Mouse (Mus musculus): Measurements from ENCODE around the gene Taf9b.

DNA sequence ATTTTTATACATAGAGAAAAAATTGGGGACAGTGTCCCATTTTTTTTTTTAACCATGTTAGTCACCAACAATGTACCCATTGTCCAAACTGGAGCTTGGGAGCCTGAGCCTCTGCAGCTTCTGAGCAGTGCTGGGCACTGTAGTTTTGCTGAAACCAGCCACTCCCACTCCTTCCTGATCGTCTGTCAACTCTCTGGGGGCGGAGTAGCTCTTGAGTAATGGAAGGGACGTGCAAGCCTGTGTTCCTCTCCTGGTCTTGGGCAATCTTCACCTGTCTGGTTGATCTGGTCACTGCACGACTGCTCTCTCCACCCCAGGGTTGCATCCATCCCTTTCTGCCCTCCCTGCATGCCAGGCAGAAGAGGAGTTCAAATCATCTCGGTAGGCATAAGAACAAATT is 57.0 kb downstream of the Taf9b start:
- TF ChIP-seq CTCF (IDR thresholded peaks at IDR 0.05; ENCODE audit: insufficient read depth, low read length) (no peak), POLR2A (IDR thresholded peaks at IDR 0.05; ENCODE audit: borderline replicate concordance, extremely low read depth, low read depth, low read length) (no peak)

All from lung, adult 2 months (tissue).